8 mouse cellular contexts compared by ENCODE assay signal in genomic region chr4:43657146-43657545, GRCm38 (mm10). TPM values are rescaled to one million over a fixed set of nuclear protein-coding genes. Genes with fewer than 3 reads are reported as not detected.
DNase-seq lines count a peak whose midpoint lies in the region; ATAC-seq and TF ChIP-seq lines count a peak whose summit lies in the region.

No protein-coding gene starts in this region.

- H3K36me3 ChIP-seq in kidney, postnatal 0 days (ENCODE audit: insufficient read depth, low read length): no peaks in the 10 kb centered on the region
- no peaks in the 10 kb centered on the region for H3K36me3 ChIP-seq in hindbrain, embryonic 15.5 days
- no peaks in the 10 kb centered on the region for H3K36me3 ChIP-seq in midbrain, postnatal 0 days (ENCODE audit: insufficient read depth, low read length)

- H3K4me3 ChIP-seq in kidney, postnatal 0 days (replicated peaks; ENCODE audit: low read depth, low read length): peak overlapping the region; percentile 92; the same call in 1 of the 2 replicates
- peak overlapping the region; percentile 24 for H3K4me3 ChIP-seq in bone marrow, adult 2 months (replicated peaks; ENCODE audit: control insufficient read depth, low read depth, low read length)
- peak overlapping the region; percentile 92 for H3K4me3 ChIP-seq in hindbrain, embryonic 15.5 days
- peak overlapping the region; percentile 82 for H3K4me3 ChIP-seq in midbrain, postnatal 0 days (ENCODE audit: low read depth, low read length)

- no peaks in the 10 kb centered on the region for H3K9me3 ChIP-seq in kidney, postnatal 0 days (replicated peaks; ENCODE audit: low read length)
- H3K9me3 ChIP-seq in hindbrain, embryonic 15.5 days: no peaks in the 10 kb centered on the region
- no peaks in the 10 kb centered on the region for H3K9me3 ChIP-seq in midbrain, postnatal 0 days (ENCODE audit: low read length)

- 0 out of 2 replicates have a peak, but pooled peaks cover under 1% of the 10 kb centered on the region for H3K27me3 ChIP-seq in kidney, postnatal 0 days (ENCODE audit: insufficient read depth, low read length)
- H3K27me3 ChIP-seq in hindbrain, embryonic 15.5 days: peaks cover 8% of the 10 kb centered on the region; the same call in 1 of the 2 replicates
- peaks cover 4% of the 10 kb centered on the region; the same call in 1 of the 2 replicates for H3K27me3 ChIP-seq in midbrain, postnatal 0 days (ENCODE audit: insufficient read depth, low read length)

- H3K27ac ChIP-seq in kidney, postnatal 0 days: no peak overlapping the region
- no peak overlapping the region for H3K27ac ChIP-seq in bone marrow, adult 2 months (ENCODE audit: control insufficient read depth, insufficient read depth, low read depth, low read length, poor library complexity)
- H3K27ac ChIP-seq in hindbrain, embryonic 15.5 days (replicated peaks): peak overlapping the region; percentile 95; the same call in 1 of the 2 replicates
- 0 out of 2 replicates have a peak overlapping the region, but pooled peaks have one; percentile 77 for H3K27ac ChIP-seq in midbrain, postnatal 0 days (ENCODE audit: low read depth, low read length)

- ATAC-seq in kidney, postnatal 0 days (replicated peaks; ENCODE audit: low FRiP score, low read depth): no peak
- no peak for ATAC-seq in hindbrain, embryonic 15.5 days (ENCODE audit: low FRiP score, low read depth)
- no peak for ATAC-seq in midbrain, postnatal 0 days (ENCODE audit: low FRiP score)

- TF ChIP-seq POLR2A in bone marrow, adult 2 months (IDR thresholded peaks at IDR 0.05; ENCODE audit: borderline replicate concordance, control insufficient read depth, low read depth, low read length): no peak

- no peak for DNase-seq in kidney, postnatal 0 days (ENCODE audit: low spot score)
- no peak for DNase-seq in kidney, adult 8-10 months
- DNase-seq in midbrain, postnatal 0 days (ENCODE audit: low spot score): no peak
- DNase-seq in urinary bladder, postnatal 25 days (ENCODE audit: low spot score): no peak
- no peak for DNase-seq in cerebellum, adult 11 months
- DNase-seq in yolk sac, embryonic 10.5 days (ENCODE audit: low spot score): no peak

- H3K4me1 ChIP-seq in kidney, postnatal 0 days (replicated peaks; ENCODE audit: insufficient read depth, low read length): no peaks in the 10 kb centered on the region
- no peaks in the 10 kb centered on the region for H3K4me1 ChIP-seq in bone marrow, adult 2 months (ENCODE audit: control insufficient read depth, insufficient read depth, low read length)
- peaks cover 23% of the 10 kb centered on the region for H3K4me1 ChIP-seq in hindbrain, embryonic 15.5 days (replicated peaks)
- H3K4me1 ChIP-seq in midbrain, postnatal 0 days (ENCODE audit: insufficient read depth, low read length): no peaks in the 10 kb centered on the region

- peak; percentile 31; the same call in 1 of the 2 replicates for TF ChIP-seq CTCF in kidney, postnatal 0 days (IDR thresholded peaks at IDR 0.05; ENCODE audit: low read depth)
- TF ChIP-seq CTCF in bone marrow, adult 2 months (IDR thresholded peaks at IDR 0.05; ENCODE audit: control insufficient read depth, insufficient read depth, low read length): no peak
- TF ChIP-seq CTCF in midbrain, postnatal 0 days (IDR thresholded peaks at IDR 0.05): peak; percentile 44

- 62% methylated on average over 4 of the region's 4 CpGs for WGBS in kidney, postnatal 0 days
- WGBS in bone marrow, adult 2 months: 63% methylated on average over 4 of the region's 4 CpGs
- 60% methylated on average over 4 of the region's 4 CpGs for WGBS in hindbrain, embryonic 15.5 days
- 63% methylated on average over 4 of the region's 4 CpGs for WGBS in midbrain, postnatal 0 days

- H3K9ac ChIP-seq in kidney, postnatal 0 days (ENCODE audit: low read depth, low read length): no peak overlapping the region
- 0 out of 2 replicates have a peak overlapping the region, but pooled peaks have one; percentile 40 for H3K9ac ChIP-seq in hindbrain, embryonic 15.5 days
- H3K9ac ChIP-seq in midbrain, postnatal 0 days (replicated peaks; ENCODE audit: low read length, poor library complexity, severe bottlenecking): no peak overlapping the region

- H3K4me2 ChIP-seq in kidney, postnatal 0 days (ENCODE audit: low read length): peak overlapping the region; percentile 67; the same call in 1 of the 2 replicates
- H3K4me2 ChIP-seq in hindbrain, embryonic 15.5 days: peak overlapping the region; percentile 81
- H3K4me2 ChIP-seq in midbrain, postnatal 0 days (ENCODE audit: low read depth, low read length, poor library complexity, severe bottlenecking): peak overlapping the region; percentile 94

RNA-seq across cellular contexts. Expression of gene Hint2, which starts 0.9 kb away (rescaled TPM):
- 236 and 263 TPM in 2 replicates for polyA plus RNA-seq in kidney, postnatal 0 days (2015; fragmentation: Nextera tagmentation; extraction: Ambion mirVana)
- polyA plus RNA-seq in bone marrow, adult 2 months (2011; ENCODE audit: insufficient read depth, insufficient read length, low replicate concordance, missing spikeins): 40.6 and 53.3 TPM in 2 replicates
- 73.0 and 80.2 TPM in 2 replicates for polyA plus RNA-seq in hindbrain, embryonic 15.5 days (2015; fragmentation: Nextera tagmentation; extraction: Ambion mirVana)
- 51.6 and 60.7 TPM in 2 replicates for total RNA-seq in midbrain, postnatal 0 days (2014; rRNA removed)
- polyA plus RNA-seq in midbrain, postnatal 0 days (2015; fragmentation: Nextera tagmentation; extraction: Ambion mirVana): 80.1 and 83.1 TPM in 2 replicates

RNA-seq across cellular contexts. Expression of gene Spag8, which starts 3.8 kb away (rescaled TPM):
- 0.79 and 0.96 TPM in 2 replicates for polyA plus RNA-seq in kidney, postnatal 0 days (2015; fragmentation: Nextera tagmentation; extraction: Ambion mirVana)
- 3.0 TPM in 1 of 2 replicates, not detected in the other for polyA plus RNA-seq in bone marrow, adult 2 months (2011; ENCODE audit: insufficient read depth, insufficient read length, low replicate concordance, missing spikeins)
- polyA plus RNA-seq in hindbrain, embryonic 15.5 days (2015; fragmentation: Nextera tagmentation; extraction: Ambion mirVana): 6.9 and 7.0 TPM in 2 replicates
- total RNA-seq in midbrain, postnatal 0 days (2014; rRNA removed): 9.3 and 10.2 TPM in 2 replicates
- 7.3 and 8.5 TPM in 2 replicates for polyA plus RNA-seq in midbrain, postnatal 0 days (2015; fragmentation: Nextera tagmentation; extraction: Ambion mirVana)

RNA-seq across cellular contexts. Expression of gene Tmem8b, which starts 11.6 kb away (rescaled TPM):
- 2.0 and 2.2 TPM in 2 replicates for polyA plus RNA-seq in kidney, postnatal 0 days (2015; fragmentation: Nextera tagmentation; extraction: Ambion mirVana)
- polyA plus RNA-seq in bone marrow, adult 2 months (2011; ENCODE audit: insufficient read depth, insufficient read length, low replicate concordance, missing spikeins): 1.7 and 1.8 TPM in 2 replicates
- 14.2 and 15.4 TPM in 2 replicates for polyA plus RNA-seq in hindbrain, embryonic 15.5 days (2015; fragmentation: Nextera tagmentation; extraction: Ambion mirVana)
- 28.7 and 30.0 TPM in 2 replicates for total RNA-seq in midbrain, postnatal 0 days (2014; rRNA removed)
- polyA plus RNA-seq in midbrain, postnatal 0 days (2015; fragmentation: Nextera tagmentation; extraction: Ambion mirVana): 9.3 and 13.7 TPM in 2 replicates

RNA-seq across cellular contexts. Expression of gene Fam221b, which starts 11.8 kb away (rescaled TPM):
- polyA plus RNA-seq in kidney, postnatal 0 days (2015; fragmentation: Nextera tagmentation; extraction: Ambion mirVana): 2.9 and 3.8 TPM in 2 replicates
- not detected in 2 replicates for polyA plus RNA-seq in bone marrow, adult 2 months (2011; ENCODE audit: insufficient read depth, insufficient read length, low replicate concordance, missing spikeins)
- polyA plus RNA-seq in hindbrain, embryonic 15.5 days (2015; fragmentation: Nextera tagmentation; extraction: Ambion mirVana): 1.5 and 1.9 TPM in 2 replicates
- total RNA-seq in midbrain, postnatal 0 days (2014; rRNA removed): 0.09 TPM in 1 of 2 replicates, not detected in the other
- polyA plus RNA-seq in midbrain, postnatal 0 days (2015; fragmentation: Nextera tagmentation; extraction: Ambion mirVana): 1.4 and 1.5 TPM in 2 replicates

RNA-seq across cellular contexts. Expression of gene Npr2, which starts 25.4 kb away (rescaled TPM):
- 7.2 and 8.6 TPM in 2 replicates for polyA plus RNA-seq in kidney, postnatal 0 days (2015; fragmentation: Nextera tagmentation; extraction: Ambion mirVana)
- polyA plus RNA-seq in bone marrow, adult 2 months (2011; ENCODE audit: insufficient read depth, insufficient read length, low replicate concordance, missing spikeins): 2.0 and 3.7 TPM in 2 replicates
- 13.2 TPM in 2 replicates for polyA plus RNA-seq in hindbrain, embryonic 15.5 days (2015; fragmentation: Nextera tagmentation; extraction: Ambion mirVana)
- total RNA-seq in midbrain, postnatal 0 days (2014; rRNA removed): 28.2 and 30.5 TPM in 2 replicates
- 8.1 and 8.6 TPM in 2 replicates for polyA plus RNA-seq in midbrain, postnatal 0 days (2015; fragmentation: Nextera tagmentation; extraction: Ambion mirVana)

Comparison
In these comparisons a context has a peak if more than half of its experiments do, and no peak if none do; other contexts are left out.
1. H3K27ac ChIP-seq: peak in hindbrain, embryonic 15.5 days (single experiment) and midbrain, postnatal 0 days (single experiment); none in kidney, postnatal 0 days (single experiment) and bone marrow, adult 2 months (single experiment).
2. H3K4me3 ChIP-seq: peak in every context shown above with its lines; median percentile 92 in kidney, postnatal 0 days; 92 in hindbrain, embryonic 15.5 days; 82 in midbrain, postnatal 0 days; 24 in bone marrow, adult 2 months.
3. Peak in every context shown above with its lines, with median percentiles within 50 percentile points of each other: H3K4me2 ChIP-seq.